Mouse (Mus musculus): ENCODE results near the gene Ermp1. TPM values are rescaled to one million over a fixed set of nuclear protein-coding genes. Genes with fewer than 3 reads are reported as not detected.

Gene Ermp1
- polyA plus RNA-seq (2012), result 0.43 and 0.45 TPM in 2 replicates

- Histone ChIP-seq H3K9me3 (ENCODE audit: control insufficient read depth, low read length) (peaks cover 2% of the 10 kb centered on the region), H3K27me3 (ENCODE audit: control insufficient read depth) (no peaks in the 10 kb centered on the region), H3K36me3 (ENCODE audit: control insufficient read depth) (peaks cover 37% of the 10 kb centered on the region), H3K4me1 (ENCODE audit: control insufficient read depth) (peaks cover 45% of the 10 kb centered on the region), H3K4me3 (replicated peaks) (peak within 1 kb of the TSS; percentile 87)
- no peak for TF ChIP-seq TAL1 (IDR thresholded peaks at IDR 0.05; ENCODE audit: low read length)
- TF ChIP-seq GATA1 (IDR thresholded peaks at IDR 0.05; ENCODE audit: low read length), result no peak
These were observed at the start of gene Ermp1 for GRCm38 (mm10) chr19:29647651-29648549. Gene Ermp1, minus strand, starts transcription at chr19:29648415.

- Histone ChIP-seq H3K27me3 (ENCODE audit: control insufficient read depth) (no peaks in the 10 kb centered on the region), H3K4me3 (replicated peaks) (no peak within 1 kb of the TSS), H3K4me1 (ENCODE audit: control insufficient read depth) (no peaks in the 10 kb centered on the region), H3K36me3 (ENCODE audit: control insufficient read depth) (no peaks in the 10 kb centered on the region), H3K9me3 (ENCODE audit: control insufficient read depth, low read length) (no peaks in the 10 kb centered on the region)
- TF ChIP-seq GATA1 (IDR thresholded peaks at IDR 0.05; ENCODE audit: low read length) (no peak), TAL1 (IDR thresholded peaks at IDR 0.05; ENCODE audit: low read length) (no peak)
These were observed 49.1 kb upstream of the Ermp1 start, which contains the start of gene Mlana for GRCm38 (mm10) chr19:29697245-29697874. Gene Mlana, plus strand, starts transcription at chr19:29697824.

GRCm38 (mm10) chr19:29696840-29697239 is 48.6 kb upstream of the Ermp1 start:
- Histone ChIP-seq H3K4me1 (ENCODE audit: control insufficient read depth) (no peaks in the 10 kb centered on the region), H3K4me3 (replicated peaks) (no peak overlapping the region), H3K36me3 (ENCODE audit: control insufficient read depth) (no peaks in the 10 kb centered on the region), H3K9me3 (ENCODE audit: control insufficient read depth, low read length) (no peaks in the 10 kb centered on the region), H3K27me3 (ENCODE audit: control insufficient read depth) (no peaks in the 10 kb centered on the region)
- TF ChIP-seq TAL1 (IDR thresholded peaks at IDR 0.05; ENCODE audit: low read length) (no peak), GATA1 (IDR thresholded peaks at IDR 0.05; ENCODE audit: low read length) (no peak)

GRCm38 (mm10) chr19:29696309-29696708 is 48.1 kb upstream of the Ermp1 start:
- no peaks in the 10 kb centered on the region for H3K36me3 ChIP-seq (ENCODE audit: control insufficient read depth)
- H3K4me1 ChIP-seq (ENCODE audit: control insufficient read depth), result no peaks in the 10 kb centered on the region
- no peaks in the 10 kb centered on the region for H3K27me3 ChIP-seq (ENCODE audit: control insufficient read depth)
- TF ChIP-seq GATA1 (IDR thresholded peaks at IDR 0.05; ENCODE audit: low read length), result no peak
- TF ChIP-seq TAL1 (IDR thresholded peaks at IDR 0.05; ENCODE audit: low read length), result no peak
- no peak overlapping the region for H3K4me3 ChIP-seq (replicated peaks)
- no peaks in the 10 kb centered on the region for H3K9me3 ChIP-seq (ENCODE audit: control insufficient read depth, low read length)

GRCm38 (mm10) chr19:29695071-29695470 is 46.9 kb upstream of the Ermp1 start:
- H3K4me3 ChIP-seq (replicated peaks), result no peak overlapping the region
- H3K4me1 ChIP-seq (ENCODE audit: control insufficient read depth), result no peaks in the 10 kb centered on the region

GRCm38 (mm10) chr19:29683844-29684540 is 35.8 kb upstream of the Ermp1 start:
- Histone ChIP-seq H3K36me3 (ENCODE audit: control insufficient read depth) (no peaks in the 10 kb centered on the region), H3K9me3 (ENCODE audit: control insufficient read depth, low read length) (peaks cover 16% of the 10 kb centered on the region), H3K4me1 (ENCODE audit: control insufficient read depth) (peaks cover 4% of the 10 kb centered on the region), H3K27me3 (ENCODE audit: control insufficient read depth) (no peaks in the 10 kb centered on the region), H3K4me3 (replicated peaks) (no peak overlapping the region)
- no peak for TF ChIP-seq GATA1 (IDR thresholded peaks at IDR 0.05; ENCODE audit: low read length)
- no peak for TF ChIP-seq TAL1 (IDR thresholded peaks at IDR 0.05; ENCODE audit: low read length)

More at GRCm38 (mm10) chr19:29695071-29695470, 46.9 kb upstream of the Ermp1 start:
- H3K27me3 ChIP-seq (ENCODE audit: control insufficient read depth), result no peaks in the 10 kb centered on the region
- TF ChIP-seq GATA1 (IDR thresholded peaks at IDR 0.05; ENCODE audit: low read length) (no peak), TAL1 (IDR thresholded peaks at IDR 0.05; ENCODE audit: low read length) (no peak)
- no peaks in the 10 kb centered on the region for H3K36me3 ChIP-seq (ENCODE audit: control insufficient read depth)
- no peaks in the 10 kb centered on the region for H3K9me3 ChIP-seq (ENCODE audit: control insufficient read depth, low read length)

GRCm38 (mm10) chr19:29680182-29681152 is 32.3 kb upstream of the Ermp1 start:
- no peak for TF ChIP-seq TAL1 (IDR thresholded peaks at IDR 0.05; ENCODE audit: low read length)
- TF ChIP-seq GATA1 (IDR thresholded peaks at IDR 0.05; ENCODE audit: low read length), result no peak
- Histone ChIP-seq H3K36me3 (ENCODE audit: control insufficient read depth) (no peaks in the 10 kb centered on the region), H3K4me3 (replicated peaks) (no peak overlapping the region), H3K9me3 (ENCODE audit: control insufficient read depth, low read length) (peaks cover 11% of the 10 kb centered on the region), H3K4me1 (ENCODE audit: control insufficient read depth) (peaks cover 4% of the 10 kb centered on the region), H3K27me3 (ENCODE audit: control insufficient read depth) (no peaks in the 10 kb centered on the region)

GRCm38 (mm10) chr19:29678181-29678778 is 30.1 kb upstream of the Ermp1 start:
- no peak overlapping the region for H3K4me3 ChIP-seq (replicated peaks)

More at GRCm38 (mm10) chr19:29678181-29678778, 30.1 kb upstream of the Ermp1 start:
- H3K9me3 ChIP-seq (ENCODE audit: control insufficient read depth, low read length), result no peaks in the 10 kb centered on the region
- no peak for TF ChIP-seq GATA1 (IDR thresholded peaks at IDR 0.05; ENCODE audit: low read length)
- no peak for TF ChIP-seq TAL1 (IDR thresholded peaks at IDR 0.05; ENCODE audit: low read length)
- H3K27me3 ChIP-seq (ENCODE audit: control insufficient read depth), result no peaks in the 10 kb centered on the region
- H3K4me1 ChIP-seq (ENCODE audit: control insufficient read depth), result peaks cover 4% of the 10 kb centered on the region
- H3K36me3 ChIP-seq (ENCODE audit: control insufficient read depth), result no peaks in the 10 kb centered on the region

All from erythroblast, embryonic 14.5 days (primary cell).